In genomic region chr19:4624406-4625178, GRCm38 (mm10) we compare ENCODE assay signal across 8 mouse cellular contexts. TPM values are rescaled to one million over a fixed set of nuclear protein-coding genes. Genes with fewer than 3 reads are reported as not detected.
DNase-seq lines count a peak whose midpoint lies in the region; ATAC-seq and TF ChIP-seq lines count a peak whose summit lies in the region.

No protein-coding gene starts in this region.

- no peak for TF ChIP-seq POLR2A in kidney, adult 2 months (IDR thresholded peaks at IDR 0.05; ENCODE audit: low read depth, low read length)

- peaks cover 13% of the 10 kb centered on the region; the same call in 1 of the 2 replicates for H3K4me1 ChIP-seq in kidney, adult 2 months (ENCODE audit: control insufficient read depth, insufficient read depth, low read length)
- peaks cover 10% of the 10 kb centered on the region; the same call in 1 of the 2 replicates for H3K4me1 ChIP-seq in hindbrain, postnatal 0 days (ENCODE audit: insufficient read depth, low read length)
- H3K4me1 ChIP-seq in midbrain, embryonic 14.5 days (ENCODE audit: control insufficient read depth, insufficient read depth, low read length): peaks cover 13% of the 10 kb centered on the region

- no peaks in the 10 kb centered on the region for H3K36me3 ChIP-seq in kidney, adult 2 months (ENCODE audit: control insufficient read depth, insufficient read depth, low read length)
- peaks cover 25% of the 10 kb centered on the region for H3K36me3 ChIP-seq in hindbrain, postnatal 0 days (ENCODE audit: insufficient read depth, low read length)
- peaks cover 38% of the 10 kb centered on the region for H3K36me3 ChIP-seq in midbrain, embryonic 14.5 days (ENCODE audit: control insufficient read depth, insufficient read depth, low read length)

- H3K4me2 ChIP-seq in hindbrain, postnatal 0 days (ENCODE audit: low read depth, low read length): peak overlapping the region; percentile 94
- H3K4me2 ChIP-seq in midbrain, embryonic 14.5 days (ENCODE audit: low read length): peak overlapping the region; percentile 95

- peak overlapping the region; percentile 7; the same call in 1 of the 2 replicates for H3K27ac ChIP-seq in kidney, adult 2 months (ENCODE audit: insufficient read depth, low read depth, low read length)
- peak overlapping the region; percentile 95 for H3K27ac ChIP-seq in hindbrain, postnatal 0 days
- peak overlapping the region; percentile 91; the same call in 1 of the 2 replicates for H3K27ac ChIP-seq in midbrain, embryonic 14.5 days (replicated peaks; ENCODE audit: low read depth, low read length)

- DNase-seq in kidney, adult 2 months: no peak
- no peak for DNase-seq in kidney, adult 9 months
- no peak for DNase-seq in hindbrain, postnatal 0 days (ENCODE audit: low spot score)
- no peak for DNase-seq in midbrain, embryonic 14.5 days
- DNase-seq in right cerebral cortex, postnatal 36 days (ENCODE audit: low spot score in 2 of 2): no peak
- DNase-seq in retina, embryonic 14.5 days (ENCODE audit: low spot score): no peak
- DNase-seq in cerebellum, adult 18-20 months: no peak

- no peaks in the 10 kb centered on the region for H3K27me3 ChIP-seq in kidney, adult 2 months (replicated peaks; ENCODE audit: control insufficient read depth, insufficient read depth, low read length)
- no peaks in the 10 kb centered on the region for H3K27me3 ChIP-seq in hindbrain, postnatal 0 days (ENCODE audit: insufficient read depth, low read length)
- H3K27me3 ChIP-seq in midbrain, embryonic 14.5 days (ENCODE audit: control insufficient read depth, insufficient read depth, low read length): no peaks in the 10 kb centered on the region

- H3K9ac ChIP-seq in hindbrain, postnatal 0 days (replicated peaks; ENCODE audit: low read length): peak overlapping the region; percentile 81
- peak overlapping the region; percentile 85 for H3K9ac ChIP-seq in midbrain, embryonic 14.5 days (replicated peaks; ENCODE audit: low read length)

- H3K4me3 ChIP-seq in kidney, adult 2 months (ENCODE audit: insufficient read depth, low read depth, low read length): peak overlapping the region; percentile 98
- peak overlapping the region; percentile 85 for H3K4me3 ChIP-seq in hindbrain, postnatal 0 days (ENCODE audit: low read length)
- H3K4me3 ChIP-seq in midbrain, embryonic 14.5 days (replicated peaks; ENCODE audit: low read depth, low read length): peak overlapping the region; percentile 81

- H3K9me3 ChIP-seq in hindbrain, postnatal 0 days (ENCODE audit: low read length): no peaks in the 10 kb centered on the region
- H3K9me3 ChIP-seq in midbrain, embryonic 14.5 days (ENCODE audit: control insufficient read depth, low read length): no peaks in the 10 kb centered on the region

- TF ChIP-seq CTCF in kidney, adult 2 months (conservative IDR thresholded peaks at IDR 0.05; ENCODE audit: insufficient read depth, insufficient read length, low read depth, low read length): no peak
- no peak for TF ChIP-seq CTCF in hindbrain, postnatal 0 days (IDR thresholded peaks at IDR 0.05; ENCODE audit: low read depth)

- peak; percentile 6; the same call in 1 of the 2 replicates for ATAC-seq in common myeloid progenitor, adult 5-6 weeks (replicated peaks; ENCODE audit: low read depth, poor library complexity, severe bottlenecking)
- ATAC-seq in hindbrain, postnatal 0 days: no peak
- no peak for ATAC-seq in midbrain, embryonic 14.5 days (ENCODE audit: low FRiP score, low TSS enrichment)

- 17% methylated on average over 4 of the region's 4 CpGs for WGBS in kidney, adult 2 months
- WGBS in hindbrain, postnatal 0 days: 22% methylated on average over 4 of the region's 4 CpGs
- WGBS in midbrain, embryonic 14.5 days: 30% methylated on average over 4 of the region's 4 CpGs

RNA-seq across cellular contexts. Expression of gene Rce1, which starts 0.8 kb away (rescaled TPM):
- polyA plus RNA-seq in kidney, adult 2 months (2012; rRNA removed): 82.2 and 92.8 TPM in 2 replicates
- total RNA-seq in common myeloid progenitor, adult 5-6 weeks (2017): 19.7 and 27.5 TPM in 2 replicates
- 59.6 and 77.1 TPM in 2 replicates for total RNA-seq in hindbrain, postnatal 0 days (2014; rRNA removed)
- 47.6 and 48.9 TPM in 2 replicates for polyA plus RNA-seq in hindbrain, postnatal 0 days (2015; fragmentation: Nextera tagmentation; extraction: Ambion mirVana)
- polyA plus RNA-seq in midbrain, embryonic 14.5 days (2014; fragmentation: Nextera tagmentation; extraction: Ambion mirVana): 48.5 and 52.1 TPM in 2 replicates

RNA-seq across cellular contexts. Expression of gene Lrfn4, which starts 9.1 kb away (rescaled TPM):
- polyA plus RNA-seq in kidney, adult 2 months (2012; rRNA removed): 6.1 and 8.7 TPM in 2 replicates
- total RNA-seq in common myeloid progenitor, adult 5-6 weeks (2017): 2.6 and 2.9 TPM in 2 replicates
- total RNA-seq in hindbrain, postnatal 0 days (2014; rRNA removed): 172 and 178 TPM in 2 replicates
- polyA plus RNA-seq in hindbrain, postnatal 0 days (2015; fragmentation: Nextera tagmentation; extraction: Ambion mirVana): 14.1 and 15.6 TPM in 2 replicates
- 14.1 and 18.8 TPM in 2 replicates for polyA plus RNA-seq in midbrain, embryonic 14.5 days (2014; fragmentation: Nextera tagmentation; extraction: Ambion mirVana)

Comparison
In these comparisons a context has a peak if more than half of its experiments do, and no peak if none do; other contexts are left out.
1. H3K27ac ChIP-seq: peak in every context shown above with its lines; median percentile 95 in hindbrain, postnatal 0 days; 91 in midbrain, embryonic 14.5 days; 7 in kidney, adult 2 months.